Mouse (Mus musculus) left cerebral cortex, postnatal 25 days (tissue): ENCODE data around the gene Ccnjl. TPM values are rescaled to one million over a fixed set of nuclear protein-coding genes. Genes with fewer than 3 reads are reported as not detected.

ENCODE experiments used
- DNase-seq, 2 experiments: peaks; one replicate each; pipeline ENCODE4 v3.0.0; 2022; ENCODE audit warnings: low spot score in 2 of 2, mixed read lengths in 1 of 2
- intact Hi-C: fragments of 180-260 bp; cut with DNase I; formaldehyde crosslinking; loops from one replicate; pipeline ENCODE4 v1.15.1; 2025
- total RNA-seq, 2 experiments: library from RNA; stranded (reverse); gene quantifications; 2 replicates each; pipeline ENCODE4 v1.2.3; 2021

The Ccnjl gene
- total RNA-seq, result 1 to 10 TPM; 3.7 to 3.8 TPM

DNA sequence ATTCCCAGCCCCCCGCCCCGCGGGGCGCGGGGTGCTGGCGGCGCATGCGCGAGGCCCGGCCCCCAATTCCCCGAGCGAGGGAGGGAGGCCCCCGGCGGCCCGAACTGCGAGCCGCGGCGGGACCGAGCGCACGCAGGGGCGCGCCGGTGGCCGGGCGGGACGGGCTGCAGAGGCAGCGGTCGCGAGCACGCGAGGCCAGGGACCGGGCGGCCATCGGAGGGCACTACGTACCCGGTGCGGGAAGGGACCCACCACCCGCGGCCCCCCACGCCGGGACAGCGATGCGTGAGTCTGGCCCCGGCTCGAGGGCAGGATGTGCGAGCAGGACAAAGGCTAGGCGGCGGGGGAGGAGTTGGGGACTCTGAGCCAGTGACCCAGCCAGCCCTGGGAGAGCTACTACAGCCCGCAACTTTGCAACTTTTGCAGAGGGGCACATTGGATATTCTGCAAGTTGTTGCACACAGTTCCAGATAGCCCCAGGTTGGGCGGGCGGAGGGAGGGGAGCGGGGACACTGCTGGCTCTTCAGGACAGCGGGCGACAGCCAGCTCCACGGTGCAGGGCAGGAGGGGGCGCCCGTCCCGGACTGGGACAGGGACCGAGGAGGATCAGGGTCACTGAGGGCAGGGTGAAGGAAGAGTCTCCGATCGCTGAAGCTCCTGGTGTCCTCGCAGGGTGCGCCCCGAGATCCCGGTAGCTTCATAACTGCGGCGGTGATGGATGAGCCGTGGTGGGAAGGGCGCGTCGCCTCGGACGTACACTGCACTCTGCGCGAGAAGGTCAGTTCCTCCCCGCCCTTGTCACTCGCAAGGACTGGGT is at the start of gene Ccnjl:
Ccnjl (plus strand) TSS at position 102 of the 817 bp plus-strand sequence.
- intact Hi-C loops, result no loop called here
- peak; percentile 55 to 62 for DNase-seq

GRCm38 (mm10) chr11:43479376-43479775 is 49.2 kb upstream of the Ccnjl start:
- intact Hi-C loops, result no loop called here

DNA sequence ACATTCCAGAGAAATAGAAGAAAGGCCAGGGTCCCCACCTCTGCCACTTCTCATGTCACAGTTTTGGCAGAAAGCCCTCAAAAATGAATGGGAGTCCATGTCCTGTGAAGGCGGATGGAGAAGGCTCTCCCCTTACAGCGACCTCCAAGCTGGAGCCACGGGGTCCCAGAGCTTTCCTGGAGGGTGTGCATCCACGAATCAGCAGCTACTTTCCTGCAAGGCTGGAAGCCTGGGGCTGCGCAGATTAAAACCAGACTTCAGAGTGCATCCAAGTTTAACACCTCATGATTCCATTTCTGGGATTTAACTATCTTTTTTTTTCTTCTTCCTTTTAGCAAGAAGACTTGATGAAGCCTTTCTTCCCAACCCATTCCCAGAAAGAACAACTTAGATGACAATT is 48.0 kb upstream of the Ccnjl start:
- intact Hi-C loops, result no loop called here
- DNase-seq, result no peak

More at GRCm38 (mm10) chr11:43479376-43479775, 49.2 kb upstream of the Ccnjl start:
- no peak for DNase-seq

- intact Hi-C loops, result no loop called here
- no peak for DNase-seq
Observed at GRCm38 (mm10) chr11:43481672-43482522, 46.7 kb upstream of the Ccnjl start.

- DNase-seq, result no peak
- intact Hi-C loops, result no loop called here
Observed at GRCm38 (mm10) chr11:43483122-43483792, 45.3 kb upstream of the Ccnjl start.

DNA sequence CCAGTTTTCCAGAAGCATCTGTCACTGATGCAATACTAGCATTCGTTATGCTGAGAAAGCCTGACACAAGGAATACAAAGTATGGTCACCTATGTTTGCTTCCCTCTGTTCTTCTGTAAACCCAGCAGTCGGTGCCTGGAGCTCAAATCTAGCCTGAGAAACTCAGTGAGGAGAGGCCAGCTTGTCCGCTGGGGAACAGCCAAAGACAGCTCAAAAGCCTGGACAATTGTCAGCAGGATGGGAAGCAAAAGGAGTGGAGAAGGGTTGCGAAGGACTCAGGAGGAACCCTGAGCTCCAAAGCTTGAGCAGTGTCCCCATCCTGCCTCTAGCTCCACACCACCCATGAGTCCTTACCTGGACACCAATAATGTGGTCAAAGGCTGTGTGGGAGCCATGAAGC is 44.5 kb upstream of the Ccnjl start:
- intact Hi-C loops, result no loop called here
- no peak for DNase-seq

DNA sequence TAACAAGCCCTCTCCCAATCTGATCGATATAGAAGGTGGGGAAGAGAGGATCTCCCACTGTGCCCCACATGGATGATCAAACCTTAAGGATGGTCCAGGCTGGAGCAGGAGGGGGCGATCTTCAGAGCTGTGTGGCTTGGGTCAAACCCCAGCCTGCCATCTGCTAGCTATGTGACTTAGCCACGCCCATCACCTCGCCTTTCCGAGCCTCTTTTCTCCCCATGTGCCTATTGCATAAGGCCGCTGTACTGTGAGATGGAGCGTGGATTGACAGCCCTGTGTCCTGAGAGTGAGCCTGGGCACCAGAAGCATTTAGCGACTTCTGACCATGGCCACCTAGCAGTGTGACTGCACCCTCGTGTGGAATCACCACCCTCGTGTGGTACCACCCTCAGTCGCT is 43.9 kb upstream of the Ccnjl start:
- DNase-seq, result no peak
- intact Hi-C loops, result no loop called here

GRCm38 (mm10) chr11:43485855-43486254 is 42.7 kb upstream of the Ccnjl start:
- intact Hi-C loops, result no loop called here
- no peak for DNase-seq

GRCm38 (mm10) chr11:43492663-43493062 is 35.9 kb upstream of the Ccnjl start:
- DNase-seq, result peak; percentile 60 to 61
- intact Hi-C loops, result loop anchor here (2.0 to 10.0 kb wide), 3 partner anchors 40 to 972 kb away; no protein-coding TSS in a partner anchor

DNA sequence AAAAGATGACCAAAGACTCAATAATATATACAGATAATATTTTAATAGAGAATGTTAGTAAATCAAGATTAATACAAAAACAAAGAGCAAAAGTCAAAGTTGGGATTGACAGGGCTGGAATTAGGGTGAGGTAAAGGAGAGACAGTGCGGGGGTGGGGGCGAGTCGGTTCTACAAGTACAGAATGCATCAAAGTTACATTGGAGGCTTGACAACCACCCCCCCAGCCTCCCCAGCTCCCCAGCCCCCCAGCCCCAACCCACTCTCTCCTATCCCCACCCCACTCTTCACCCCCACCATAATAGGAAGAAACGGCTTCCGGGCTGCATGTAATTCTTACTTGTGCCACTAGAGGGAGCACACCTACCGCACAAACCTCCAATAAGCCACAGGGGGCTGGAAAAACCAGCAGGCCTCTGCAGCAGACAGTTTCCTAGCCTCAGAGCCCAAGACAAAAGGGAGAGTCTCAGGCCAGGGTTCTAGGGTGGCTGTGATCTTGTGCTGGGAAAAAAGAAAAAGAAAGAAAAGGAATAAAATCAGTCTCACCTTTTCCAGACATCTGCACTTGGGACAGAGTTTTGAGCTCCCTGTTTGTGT is 34.7 kb upstream of the Ccnjl start:
- DNase-seq, result peak; percentile 75 to 82
- intact Hi-C loops, result loop anchor here (1.0 to 10.0 kb wide), 6 partner anchors 41 to 971 kb away; no protein-coding TSS in a partner anchor

DNA sequence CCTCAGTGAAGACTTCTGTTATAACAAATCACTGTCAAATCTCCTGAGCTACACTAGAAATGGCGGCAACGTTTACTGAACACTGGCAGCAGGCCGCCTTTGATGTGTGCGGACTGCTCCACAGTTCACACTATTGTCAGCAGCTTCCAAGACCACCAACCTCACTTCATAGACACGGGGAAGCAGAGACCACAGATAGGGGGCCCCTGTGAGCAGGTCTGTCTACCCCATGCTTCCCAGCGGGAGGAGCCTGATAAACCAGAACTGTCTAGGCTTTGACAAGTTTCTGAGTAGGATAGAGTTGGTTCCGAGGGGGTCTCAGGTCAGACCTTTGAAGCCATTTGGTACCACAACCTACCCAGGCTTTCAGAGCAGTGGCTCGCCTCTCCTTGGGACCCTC is 33.5 kb upstream of the Ccnjl start:
- intact Hi-C loops, result loop anchor here (10.0 kb wide), 1 partner anchor 970 kb away; no protein-coding TSS in a partner anchor
- DNase-seq, result no peak

GRCm38 (mm10) chr11:43495532-43495931 is 33.1 kb upstream of the Ccnjl start:
- peak; percentile 40 to 73 for DNase-seq
- intact Hi-C loops, result loop anchor here (10.0 kb wide), 1 partner anchor 969 kb away; no protein-coding TSS in a partner anchor

GRCm38 (mm10) chr11:43501256-43501655 is 27.3 kb upstream of the Ccnjl start:
- no peak for DNase-seq
- intact Hi-C loops, result loop anchor here (2.0 kb wide), 1 partner anchor 180 kb away; the partner anchor contains the start of gene Pwwp2a

DNA sequence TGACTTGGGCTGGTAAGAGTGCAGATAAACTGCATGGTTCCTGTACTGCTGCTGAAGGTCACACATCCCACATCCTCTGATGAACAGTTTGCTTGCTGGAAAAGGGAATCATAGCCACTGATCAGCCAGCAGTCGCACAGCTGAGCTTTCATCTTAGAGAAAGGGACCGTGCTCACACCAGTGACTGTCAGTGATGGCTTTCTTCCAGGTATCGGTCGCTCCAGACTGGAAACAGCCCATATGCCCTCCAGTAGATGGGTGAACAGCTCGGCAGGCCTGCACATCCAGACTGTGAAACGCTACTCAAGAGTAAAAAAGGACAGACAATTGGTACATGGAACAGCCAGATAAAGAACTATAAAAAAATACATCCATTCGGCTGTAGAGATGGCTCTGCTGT is 23.4 kb upstream of the Ccnjl start:
- DNase-seq, result no peak
- intact Hi-C loops, result no loop called here

DNA sequence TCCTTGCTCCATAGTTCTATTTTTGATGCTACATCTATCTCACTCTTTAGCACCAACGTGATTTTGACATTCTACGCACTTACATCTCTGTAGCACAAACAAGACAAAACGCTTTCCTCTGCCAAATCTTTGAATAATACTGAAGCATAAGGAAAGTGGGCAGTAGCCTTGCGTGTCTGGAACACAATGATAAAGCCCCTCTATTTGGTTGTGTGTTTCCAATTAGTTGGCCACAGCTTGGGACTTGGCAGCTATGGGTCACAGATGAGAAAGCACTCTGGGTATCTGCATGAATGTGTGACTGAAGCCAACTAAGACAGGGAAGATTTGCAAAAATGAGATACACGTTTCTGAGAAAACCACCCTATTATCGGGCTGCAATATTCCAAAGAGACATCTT is 20.6 kb upstream of the Ccnjl start:
- no peak for DNase-seq
- intact Hi-C loops, result no loop called here

DNA sequence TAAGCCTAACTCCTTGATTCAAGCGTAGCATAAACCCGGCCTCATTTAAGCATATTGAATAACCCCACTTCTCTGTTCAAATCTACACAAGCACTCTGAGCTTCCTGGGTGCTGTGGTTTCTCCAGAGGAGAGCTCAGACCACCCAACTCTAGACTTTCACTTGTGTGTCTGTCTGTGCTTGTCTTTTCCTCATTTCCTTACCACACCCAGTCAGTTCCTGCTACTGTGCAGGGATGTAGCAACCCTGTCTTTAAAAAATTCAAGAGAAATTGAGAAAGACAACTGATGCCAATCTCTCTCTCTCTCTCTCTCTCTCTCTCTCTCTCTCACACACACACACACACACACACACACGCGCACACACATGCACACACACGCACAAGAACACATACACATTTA is 18.7 kb upstream of the Ccnjl start:
- no peak for DNase-seq
- intact Hi-C loops, result no loop called here

DNA sequence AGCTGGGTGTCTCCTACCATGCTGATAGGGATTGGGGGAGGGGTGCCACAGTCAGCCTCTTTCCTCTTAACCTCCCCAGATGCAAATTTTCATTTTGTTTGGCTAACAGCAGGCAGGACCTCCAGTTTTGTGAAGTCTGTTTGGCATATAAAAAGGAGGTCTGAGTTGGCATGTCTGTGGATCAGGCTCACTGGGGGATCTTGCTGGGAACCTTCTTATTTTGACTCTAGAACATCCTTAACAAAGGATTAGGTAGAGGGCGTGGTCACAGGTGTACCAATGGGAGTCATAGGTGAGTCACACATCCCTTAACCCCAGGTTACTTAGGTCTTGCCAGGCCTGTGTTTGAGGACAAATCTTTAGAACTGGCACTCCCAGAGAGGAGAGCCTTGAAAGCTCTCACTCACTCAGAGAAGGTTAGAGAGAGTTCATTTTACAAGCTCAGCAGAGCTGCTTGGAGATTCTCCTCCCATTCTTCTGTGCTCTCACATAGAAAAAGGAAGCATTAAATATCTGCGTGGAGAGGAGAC is 15.9 kb upstream of the Ccnjl start:
- no peak for DNase-seq
- intact Hi-C loops, result no loop called here

DNA sequence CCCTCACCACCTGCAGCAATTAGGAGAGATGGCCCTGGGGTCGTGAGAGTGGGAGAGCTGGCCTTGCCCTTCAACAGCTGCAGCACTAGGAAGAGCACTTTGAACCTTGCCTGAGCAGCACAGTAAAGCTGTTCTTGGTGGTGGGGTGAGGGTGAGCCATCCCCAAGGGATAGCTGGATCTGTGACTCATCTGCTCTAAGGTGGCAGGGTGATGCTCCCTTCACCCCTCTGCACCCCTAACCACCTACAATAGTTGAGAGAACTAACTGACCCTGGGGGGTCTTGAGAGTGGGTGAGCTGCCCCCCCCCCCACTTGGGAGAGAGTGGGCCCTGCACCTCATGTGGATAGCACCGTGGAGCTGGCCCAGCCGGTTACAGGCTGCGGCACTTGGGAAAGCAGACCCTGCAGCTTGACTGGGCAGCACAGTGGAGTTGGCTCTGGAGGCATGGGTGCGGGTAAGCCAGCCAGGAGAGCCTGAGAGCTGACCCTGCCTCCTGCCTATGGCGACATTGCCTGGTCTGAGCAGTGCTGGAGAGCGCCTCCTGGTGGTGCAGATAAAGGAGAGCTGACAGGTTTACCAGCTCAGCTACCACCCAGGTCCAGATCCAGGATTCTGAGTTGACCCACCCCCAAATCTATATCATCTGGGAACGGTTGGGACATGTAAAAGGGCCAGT is 12.1 kb upstream of the Ccnjl start:
- intact Hi-C loops, result no loop called here
- no peak for DNase-seq

GRCm38 (mm10) chr11:43517641-43518040 is 10.9 kb upstream of the Ccnjl start:
- intact Hi-C loops, result no loop called here
- no peak for DNase-seq
